Mouse (Mus musculus): Measurements from ENCODE around the gene Ndufb2.

Gene Ndufb2

DNA sequence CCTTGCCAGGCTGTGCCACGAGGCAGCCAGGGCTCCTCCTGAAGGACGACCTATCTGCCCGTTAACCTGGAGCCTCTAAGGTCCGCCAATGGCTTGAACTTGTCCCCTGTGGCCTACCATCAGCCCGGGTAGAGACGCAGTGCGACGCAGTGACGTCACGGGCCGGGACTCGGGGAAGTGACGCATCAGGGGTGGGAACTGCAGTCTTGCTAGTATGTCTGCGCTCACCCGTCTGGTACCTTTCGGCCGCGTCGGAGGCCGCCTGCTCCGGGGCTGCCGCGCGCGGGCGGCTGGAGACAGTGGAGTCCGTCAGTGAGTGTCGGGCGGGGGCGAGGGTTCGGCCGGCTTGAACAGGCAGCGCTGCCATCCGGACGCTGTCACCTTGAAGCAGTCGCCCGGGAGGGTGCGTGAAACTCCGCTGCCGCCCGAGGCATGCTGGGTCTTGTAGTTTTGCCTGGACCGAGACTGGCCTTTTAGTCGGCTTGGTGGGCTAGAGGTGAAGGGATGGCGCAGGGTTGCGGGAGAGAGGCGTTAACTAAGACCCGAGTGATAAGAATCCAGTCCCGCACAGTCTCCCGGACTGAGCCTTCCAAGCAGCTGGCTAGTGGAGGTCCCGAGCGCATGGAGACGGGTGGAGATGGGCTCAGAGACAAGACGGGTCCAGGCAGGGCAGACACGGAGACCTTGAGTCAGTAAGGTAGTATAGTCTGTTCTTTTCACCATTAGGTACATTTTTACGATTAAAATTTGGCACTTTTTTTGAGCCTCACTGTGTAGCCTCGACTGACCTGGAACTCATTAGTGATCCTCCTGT, at the start of gene Ndufb2:
Gene Ndufb2, plus strand, starts transcription at position 174 of the 814 bp plus-strand sequence.
- in situ Hi-C loops (cut with MboI; ENCODE audit: unreplicated experiment in 2 of 2) = no loop called here

GRCm38 (mm10) chr6:39542631-39543597, 49.5 kb upstream of the Ndufb2 start:
- in situ Hi-C loops (cut with MboI; ENCODE audit: unreplicated experiment in 2 of 2) = no loop called here

DNA sequence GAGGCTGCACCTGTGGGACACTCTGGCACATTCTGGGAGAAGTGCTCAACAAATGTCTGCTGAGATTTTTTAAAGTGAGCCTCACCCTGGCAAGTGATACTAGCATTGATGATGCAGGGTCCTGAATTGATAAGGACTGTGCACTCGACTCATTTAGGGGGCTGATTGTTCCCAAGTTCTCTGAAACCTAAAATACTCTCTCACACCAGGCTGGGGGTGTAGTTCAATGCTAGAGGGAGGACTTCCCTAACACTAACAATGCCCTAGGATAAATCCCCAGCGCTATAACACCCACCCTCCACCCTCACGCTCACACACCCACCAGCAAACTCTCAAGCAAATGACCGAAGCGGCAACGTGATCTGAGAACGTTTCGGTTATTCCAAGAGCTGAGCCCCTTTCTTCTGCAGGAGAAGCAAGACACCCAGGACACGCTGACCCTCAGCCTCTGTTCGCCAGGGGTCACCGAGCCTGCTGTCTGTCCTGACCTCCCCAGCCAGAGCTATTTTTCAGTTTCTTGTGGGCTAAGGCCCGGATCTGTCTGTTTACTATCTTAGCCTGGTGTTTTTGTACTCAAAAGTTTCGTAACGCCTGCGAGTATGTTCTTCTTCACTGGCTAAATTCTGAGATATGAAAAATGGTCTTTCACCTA, 48.5 kb upstream of the Ndufb2 start:
- in situ Hi-C loops (cut with MboI; ENCODE audit: unreplicated experiment in 2 of 2) = no loop called here

GRCm38 (mm10) chr6:39545474-39545873, 46.9 kb upstream of the Ndufb2 start:
- in situ Hi-C loops (cut with MboI; ENCODE audit: unreplicated experiment in 2 of 2) = no loop called here

DNA sequence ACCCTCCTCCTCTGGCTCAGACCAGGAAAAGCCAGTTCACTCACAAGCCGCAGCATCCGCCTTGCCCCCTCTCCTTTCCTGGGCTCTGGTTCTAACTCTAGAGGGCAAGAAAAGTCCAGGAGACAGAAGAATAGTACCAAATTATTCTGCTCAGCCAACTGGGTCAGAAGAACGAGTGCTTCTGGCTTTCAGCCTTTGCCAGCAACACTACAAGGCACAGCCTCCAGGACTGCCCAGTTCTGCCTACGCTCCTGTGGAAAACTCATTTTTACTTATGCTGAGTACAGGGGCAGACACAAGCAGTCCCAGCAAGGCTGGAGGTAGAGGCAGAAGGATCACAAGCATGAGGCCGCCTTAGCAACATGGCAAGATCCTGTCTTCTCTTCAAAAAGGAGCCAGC, 44.3 kb upstream of the Ndufb2 start:
- in situ Hi-C loops (cut with MboI; ENCODE audit: unreplicated experiment in 2 of 2) = no loop called here

GRCm38 (mm10) chr6:39551981-39552636, 40.3 kb upstream of the Ndufb2 start:
- in situ Hi-C loops (cut with MboI; ENCODE audit: unreplicated experiment in 2 of 2) = loop anchor here (25.0 kb wide), 2 partner anchors 190 to 365 kb away; no protein-coding TSS in a partner anchor

DNA sequence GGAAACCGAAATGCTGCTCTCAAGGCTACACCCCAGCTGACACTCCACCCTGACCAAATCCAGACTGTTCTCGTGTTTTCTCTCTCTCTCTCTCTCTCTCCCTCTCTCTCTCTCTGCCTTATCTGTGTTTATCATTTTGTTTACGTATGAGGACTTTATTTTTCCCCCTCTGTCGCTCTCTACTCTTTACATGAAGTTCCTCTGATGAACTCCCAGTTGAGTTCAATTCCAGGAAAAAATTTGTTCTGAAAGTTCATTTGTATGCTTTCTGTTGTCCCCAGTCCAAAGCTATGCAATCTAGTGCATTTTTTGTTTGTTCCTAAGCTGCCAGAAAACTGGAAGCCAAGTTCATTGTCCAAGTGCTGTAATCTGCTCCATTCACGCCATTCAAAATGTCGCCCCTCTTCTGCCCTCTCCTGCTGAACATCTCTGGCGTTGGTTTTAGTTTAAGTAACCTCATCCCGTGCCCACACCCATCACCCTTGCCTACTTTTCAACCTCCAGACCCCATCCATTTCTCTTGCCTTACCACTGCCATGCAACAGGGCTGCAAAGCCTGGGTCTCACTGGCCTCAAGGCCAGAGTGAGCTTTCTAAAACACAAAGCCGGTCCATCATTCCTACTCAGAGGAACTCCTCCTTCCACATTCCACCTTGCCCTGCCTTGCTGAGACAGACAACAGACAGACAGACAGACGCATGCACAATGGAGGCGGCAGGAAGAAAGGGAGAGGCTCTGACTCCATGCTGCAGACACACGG, 37.3 kb upstream of the Ndufb2 start:
- in situ Hi-C loops (cut with MboI; ENCODE audit: unreplicated experiment in 2 of 2) = loop anchor here (25.0 kb wide), 2 partner anchors 193 to 368 kb away; no protein-coding TSS in a partner anchor

GRCm38 (mm10) chr6:39555648-39555945, 36.8 kb upstream of the Ndufb2 start:
- in situ Hi-C loops (cut with MboI; ENCODE audit: unreplicated experiment in 2 of 2) = loop anchor here (25.0 kb wide), 2 partner anchors 193 to 368 kb away; no protein-coding TSS in a partner anchor

DNA sequence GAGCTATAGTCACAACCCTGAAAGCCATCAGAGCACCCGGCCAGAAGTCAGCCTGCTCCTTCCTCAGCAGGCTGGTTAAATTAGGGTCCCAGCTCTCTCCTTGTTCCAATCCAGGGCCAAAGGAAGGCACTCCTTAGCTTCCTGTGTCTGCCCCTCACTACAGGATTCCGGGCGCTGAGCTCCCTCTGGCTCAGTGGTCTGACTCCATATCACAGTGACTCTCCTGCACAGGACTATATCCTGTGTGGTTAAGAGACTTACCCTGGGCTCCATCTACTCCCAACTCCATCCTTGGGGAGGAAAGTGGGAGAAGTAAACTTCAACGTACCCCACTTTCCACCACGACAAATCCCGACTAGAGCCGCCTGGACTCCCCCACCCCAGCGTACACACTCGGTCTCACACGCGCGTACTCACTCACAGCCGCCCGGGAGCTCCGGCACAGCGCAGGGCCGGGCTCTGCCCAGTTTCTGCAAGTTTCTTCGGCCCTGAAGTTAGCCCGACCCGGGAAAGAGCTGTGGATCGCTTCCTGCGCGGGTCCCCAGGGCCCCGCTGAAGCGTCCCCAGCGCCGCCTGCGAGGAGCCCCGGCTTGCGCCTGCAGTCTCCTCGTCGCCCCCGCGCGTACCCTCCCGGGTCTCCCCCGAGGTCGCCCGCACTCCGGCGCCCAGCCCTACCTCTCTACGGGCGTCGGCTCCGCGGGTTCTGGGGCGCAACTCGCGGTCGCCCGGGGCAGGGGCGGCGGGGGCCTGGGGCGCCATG, 35.3 kb upstream of the Ndufb2 start:
- in situ Hi-C loops (cut with MboI; ENCODE audit: unreplicated experiment in 2 of 2) = loop anchor here (25.0 kb wide), 2 partner anchors 195 to 370 kb away; no protein-coding TSS in a partner anchor

GRCm38 (mm10) chr6:39557723-39558261, 34.6 kb upstream of the Ndufb2 start, which contains the start of gene Dennd2a:
Dennd2a (minus strand) TSS chr6:39557867.
- in situ Hi-C loops (cut with MboI; ENCODE audit: unreplicated experiment in 2 of 2) = loop anchor here (25.0 kb wide), 2 partner anchors 195 to 370 kb away; no protein-coding TSS in a partner anchor

- in situ Hi-C loops (cut with MboI; ENCODE audit: unreplicated experiment in 2 of 2) = loop anchor here (25.0 kb wide), 2 partner anchors 197 to 372 kb away; no protein-coding TSS in a partner anchor
Measured at GRCm38 (mm10) chr6:39559276-39559939, 33.0 kb upstream of the Ndufb2 start.

DNA sequence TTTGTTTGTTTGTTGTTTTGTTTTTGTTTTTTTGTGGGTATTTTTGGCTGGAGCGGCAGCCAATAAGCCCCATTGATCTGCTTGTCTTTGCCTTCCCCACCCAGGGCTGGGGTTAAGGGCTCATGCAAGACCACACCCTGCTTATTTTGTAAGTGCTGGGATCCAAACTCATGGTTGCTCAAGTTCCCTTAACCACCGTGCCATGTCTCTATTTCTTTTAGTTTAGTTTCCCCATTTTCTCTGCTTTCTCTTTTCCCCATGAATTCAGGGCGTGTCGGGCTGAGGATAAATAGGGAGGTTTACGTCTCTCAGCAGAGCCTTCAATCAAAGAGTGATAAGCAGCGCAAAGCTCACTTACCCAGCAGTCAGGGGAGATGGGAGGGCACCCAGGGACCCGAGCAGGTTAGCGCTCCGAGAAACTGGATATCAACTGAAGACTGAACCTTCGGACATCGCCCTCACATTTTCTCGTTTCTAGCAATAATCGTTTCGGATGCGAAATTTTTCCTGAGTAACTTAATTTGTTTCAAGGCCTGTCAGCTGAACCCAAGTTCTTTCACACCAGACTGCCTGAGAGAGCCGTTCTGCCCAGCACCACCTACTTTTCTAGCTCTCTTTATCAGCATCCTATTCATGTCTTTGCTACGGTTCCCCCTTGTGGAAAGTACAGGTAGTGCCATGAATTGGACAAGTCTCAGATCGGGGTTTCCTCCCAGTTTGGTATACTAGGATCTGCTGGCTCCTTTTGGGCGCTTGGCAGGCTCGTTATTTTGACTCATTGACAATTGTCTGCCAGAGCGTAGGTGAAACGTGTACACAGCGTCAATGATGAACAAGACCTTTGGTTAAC, 30.0 kb upstream of the Ndufb2 start:
- in situ Hi-C loops (cut with MboI; ENCODE audit: unreplicated experiment in 2 of 2) = loop anchor here (5.0 to 25.0 kb wide), 4 partner anchors 95 to 378 kb away; no protein-coding TSS in a partner anchor

GRCm38 (mm10) chr6:39567528-39567927, 24.8 kb upstream of the Ndufb2 start:
- in situ Hi-C loops (cut with MboI; ENCODE audit: unreplicated experiment in 2 of 2) = loop anchor here (5.0 to 25.0 kb wide), 5 partner anchors 100 to 383 kb away; no protein-coding TSS in a partner anchor

- in situ Hi-C loops (cut with MboI; ENCODE audit: unreplicated experiment in 2 of 2) = loop anchor here (10.0 to 25.0 kb wide), 4 partner anchors 154 to 754 kb away; partner anchors contain the start of genes Agk (in 1 of the 2) and Braf (in 1 of the 2)
Measured at GRCm38 (mm10) chr6:39570426-39570825, 21.9 kb upstream of the Ndufb2 start.

DNA sequence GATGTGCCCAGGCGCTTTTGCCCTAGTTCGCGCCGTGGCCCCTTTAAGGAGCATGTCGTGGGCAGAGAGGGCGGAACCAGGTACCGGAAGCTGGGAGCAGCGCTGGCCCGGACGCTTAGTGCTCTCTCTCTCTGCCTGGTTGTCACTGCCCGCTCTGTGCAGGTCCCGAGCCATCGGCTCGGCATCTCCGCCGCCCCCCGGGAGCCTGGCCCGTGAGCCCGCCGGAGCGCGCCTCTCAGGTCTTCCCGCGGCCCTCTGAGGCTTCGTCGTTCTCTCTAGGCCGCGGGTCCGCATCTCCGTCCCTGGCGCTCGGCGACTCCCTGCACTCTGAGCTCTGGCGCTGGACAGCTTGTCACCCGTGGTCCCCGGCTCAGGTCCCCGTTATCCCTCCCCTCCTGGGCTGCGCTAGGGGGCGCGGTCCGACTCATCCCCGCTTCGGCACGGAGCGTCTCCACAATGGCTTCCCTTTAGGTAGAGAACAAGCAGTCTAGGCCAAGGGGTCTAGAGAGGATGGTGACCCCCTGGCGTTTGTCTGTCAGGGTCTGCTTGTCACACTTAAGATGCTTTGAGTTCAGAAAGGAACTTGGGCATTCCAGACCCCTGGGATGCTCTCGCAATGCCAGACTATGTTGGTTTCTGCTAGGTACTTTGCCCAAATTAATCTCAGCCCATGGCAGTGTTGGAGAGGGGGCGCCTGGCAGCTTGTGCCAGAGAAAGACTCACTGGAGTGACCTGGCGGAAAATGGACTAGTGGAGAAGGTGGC, 18.4 kb upstream of the Ndufb2 start, which contains the start of gene Adck2:
Gene Adck2, plus strand, starts transcription at position 83 of the 764 bp plus-strand sequence.
- in situ Hi-C loops (cut with MboI; ENCODE audit: unreplicated experiment in 2 of 2) = loop anchor here (10.0 to 25.0 kb wide), 4 partner anchors 151 to 751 kb away; partner anchors contain the start of genes Agk (in 1 of the 2) and Braf (in 1 of the 2)

GRCm38 (mm10) chr6:39574555-39574869, 17.9 kb upstream of the Ndufb2 start:
- in situ Hi-C loops (cut with MboI; ENCODE audit: unreplicated experiment in 2 of 2) = loop anchor here (10.0 to 25.0 kb wide), 4 partner anchors 150 to 750 kb away; partner anchors contain the start of genes Agk (in 1 of the 2) and Braf (in 1 of the 2)

Measured in v-Abl transformed pro-B cells (cell line).